Mouse (Mus musculus): ENCODE data around the gene Htr3b. TPM values are rescaled to one million over a fixed set of nuclear protein-coding genes. Genes with fewer than 3 reads are reported as not detected.

Gene Htr3b
- polyA plus RNA-seq (2012; rRNA removed) = 0.11 and 0.12 TPM in 2 replicates

- TF ChIP-seq CTCF (IDR thresholded peaks at IDR 0.05; ENCODE audit: control insufficient read depth, insufficient read depth, insufficient replicate concordance, low read depth, low read length) (no peak), POLR2A (IDR thresholded peaks at IDR 0.05; ENCODE audit: control insufficient read depth, low read depth, low read length) (no peak)
- Histone ChIP-seq H3K27ac (ENCODE audit: control insufficient read depth, insufficient read depth, low read depth, low read length) (no peak within 1 kb of the TSS), H3K4me1 (ENCODE audit: control insufficient read depth, insufficient read depth, low read length) (no peaks in the 10 kb centered on the region), H3K36me3 (ENCODE audit: control insufficient read depth, insufficient read depth, low read length) (no peaks in the 10 kb centered on the region), H3K4me3 (ENCODE audit: control insufficient read depth, low read depth, low read length) (no peak within 1 kb of the TSS), H3K27me3 (ENCODE audit: control insufficient read depth, insufficient read depth, low read length) (no peaks in the 10 kb centered on the region)
Observed at GRCm38 (mm10) chr9:48964587-48965040, at the start of gene Htr3b. TSS of gene Htr3b (minus strand) at chr9:48964990.

GRCm38 (mm10) chr9:48999256-48999655 is 34.5 kb upstream of the Htr3b start:
- H3K27ac ChIP-seq (ENCODE audit: control insufficient read depth, insufficient read depth, low read depth, low read length) = no peak overlapping the region
- H3K36me3 ChIP-seq (ENCODE audit: control insufficient read depth, insufficient read depth, low read length) = no peaks in the 10 kb centered on the region; the same call in none of the 2 replicates
- TF ChIP-seq POLR2A (IDR thresholded peaks at IDR 0.05; ENCODE audit: control insufficient read depth, low read depth, low read length) = no peak
- no peak for TF ChIP-seq CTCF (IDR thresholded peaks at IDR 0.05; ENCODE audit: control insufficient read depth, insufficient read depth, insufficient replicate concordance, low read depth, low read length)

GRCm38 (mm10) chr9:48995735-48996134 is 30.9 kb upstream of the Htr3b start:
- H3K4me1 ChIP-seq (ENCODE audit: control insufficient read depth, insufficient read depth, low read length) = no peaks in the 10 kb centered on the region
- TF ChIP-seq POLR2A (IDR thresholded peaks at IDR 0.05; ENCODE audit: control insufficient read depth, low read depth, low read length) (no peak), CTCF (IDR thresholded peaks at IDR 0.05; ENCODE audit: control insufficient read depth, insufficient read depth, insufficient replicate concordance, low read depth, low read length) (no peak)
- no peaks in the 10 kb centered on the region for H3K36me3 ChIP-seq (ENCODE audit: control insufficient read depth, insufficient read depth, low read length)

More at GRCm38 (mm10) chr9:48999256-48999655, 34.5 kb upstream of the Htr3b start:
- H3K27me3 ChIP-seq (ENCODE audit: control insufficient read depth, insufficient read depth, low read length) = no peaks in the 10 kb centered on the region
- no peaks in the 10 kb centered on the region for H3K4me1 ChIP-seq (ENCODE audit: control insufficient read depth, insufficient read depth, low read length)
- H3K4me3 ChIP-seq (ENCODE audit: control insufficient read depth, low read depth, low read length) = no peak overlapping the region

GRCm38 (mm10) chr9:48994779-48995178 is 30.0 kb upstream of the Htr3b start:
- Histone ChIP-seq H3K4me1 (ENCODE audit: control insufficient read depth, insufficient read depth, low read length) (no peaks in the 10 kb centered on the region), H3K27me3 (ENCODE audit: control insufficient read depth, insufficient read depth, low read length) (no peaks in the 10 kb centered on the region), H3K36me3 (ENCODE audit: control insufficient read depth, insufficient read depth, low read length) (no peaks in the 10 kb centered on the region), H3K4me3 (ENCODE audit: control insufficient read depth, low read depth, low read length) (no peak overlapping the region), H3K27ac (ENCODE audit: control insufficient read depth, insufficient read depth, low read depth, low read length) (no peak overlapping the region)
- TF ChIP-seq CTCF (IDR thresholded peaks at IDR 0.05; ENCODE audit: control insufficient read depth, insufficient read depth, insufficient replicate concordance, low read depth, low read length) = no peak
- no peak for TF ChIP-seq POLR2A (IDR thresholded peaks at IDR 0.05; ENCODE audit: control insufficient read depth, low read depth, low read length)

More at GRCm38 (mm10) chr9:48995735-48996134, 30.9 kb upstream of the Htr3b start:
- Histone ChIP-seq H3K27ac (ENCODE audit: control insufficient read depth, insufficient read depth, low read depth, low read length) (no peak overlapping the region), H3K4me3 (ENCODE audit: control insufficient read depth, low read depth, low read length) (no peak overlapping the region), H3K27me3 (ENCODE audit: control insufficient read depth, insufficient read depth, low read length) (no peaks in the 10 kb centered on the region)

GRCm38 (mm10) chr9:48991671-48992070 is 26.9 kb upstream of the Htr3b start:
- TF ChIP-seq CTCF (IDR thresholded peaks at IDR 0.05; ENCODE audit: control insufficient read depth, insufficient read depth, insufficient replicate concordance, low read depth, low read length) (no peak), POLR2A (IDR thresholded peaks at IDR 0.05; ENCODE audit: control insufficient read depth, low read depth, low read length) (no peak)
- H3K4me3 ChIP-seq (ENCODE audit: control insufficient read depth, low read depth, low read length) = no peak overlapping the region
- H3K36me3 ChIP-seq (ENCODE audit: control insufficient read depth, insufficient read depth, low read length) = no peaks in the 10 kb centered on the region
- no peak overlapping the region for H3K27ac ChIP-seq (ENCODE audit: control insufficient read depth, insufficient read depth, low read depth, low read length)
- H3K27me3 ChIP-seq (ENCODE audit: control insufficient read depth, insufficient read depth, low read length) = no peaks in the 10 kb centered on the region
- H3K4me1 ChIP-seq (ENCODE audit: control insufficient read depth, insufficient read depth, low read length) = peaks cover 15% of the 10 kb centered on the region

- Histone ChIP-seq H3K4me3 (ENCODE audit: control insufficient read depth, low read depth, low read length) (no peak overlapping the region), H3K27me3 (ENCODE audit: control insufficient read depth, insufficient read depth, low read length) (no peaks in the 10 kb centered on the region), H3K36me3 (ENCODE audit: control insufficient read depth, insufficient read depth, low read length) (no peaks in the 10 kb centered on the region), H3K4me1 (ENCODE audit: control insufficient read depth, insufficient read depth, low read length) (peaks cover 24% of the 10 kb centered on the region), H3K27ac (ENCODE audit: control insufficient read depth, insufficient read depth, low read depth, low read length) (peak overlapping the region; percentile 69; the same call in 1 of the 2 replicates)
- TF ChIP-seq POLR2A (IDR thresholded peaks at IDR 0.05; ENCODE audit: control insufficient read depth, low read depth, low read length) (no peak), CTCF (IDR thresholded peaks at IDR 0.05; ENCODE audit: control insufficient read depth, insufficient read depth, insufficient replicate concordance, low read depth, low read length) (no peak)
Observed at GRCm38 (mm10) chr9:48987201-48988101, 22.7 kb upstream of the Htr3b start.

- no peak overlapping the region for H3K27ac ChIP-seq (ENCODE audit: control insufficient read depth, insufficient read depth, low read depth, low read length)
- H3K4me1 ChIP-seq (ENCODE audit: control insufficient read depth, insufficient read depth, low read length) = peaks cover 24% of the 10 kb centered on the region
- no peaks in the 10 kb centered on the region for H3K36me3 ChIP-seq (ENCODE audit: control insufficient read depth, insufficient read depth, low read length)
- no peaks in the 10 kb centered on the region for H3K27me3 ChIP-seq (ENCODE audit: control insufficient read depth, insufficient read depth, low read length)
- no peak for TF ChIP-seq CTCF (IDR thresholded peaks at IDR 0.05; ENCODE audit: control insufficient read depth, insufficient read depth, insufficient replicate concordance, low read depth, low read length)
- no peak for TF ChIP-seq POLR2A (IDR thresholded peaks at IDR 0.05; ENCODE audit: control insufficient read depth, low read depth, low read length)
- no peak overlapping the region for H3K4me3 ChIP-seq (ENCODE audit: control insufficient read depth, low read depth, low read length)
Observed at GRCm38 (mm10) chr9:48986616-48987141, 21.9 kb upstream of the Htr3b start.
